Comparison of ENCODE assay signal across 11 mouse cellular contexts in genomic region chr10:99166392-99166791, GRCm38 (mm10). TPM values are rescaled to one million over a fixed set of nuclear protein-coding genes. Genes with fewer than 3 reads are reported as not detected.
DNase-seq lines count a peak whose midpoint lies in the region; ATAC-seq and TF ChIP-seq lines count a peak whose summit lies in the region.
"Had no signal": no experiment of that assay in that cellular context is flagged by ENCODE, and none has a peak within 500 bp of the region (broad histone marks: within the 10 kb centered on the region; RNA-seq: fewer than 3 reads in every experiment).

No protein-coding gene starts in this region.

- H3K9ac ChIP-seq in MEL (ENCODE audit: control insufficient read depth, low read depth, low read length, poor library complexity, severe bottlenecking) = no peak overlapping the region
- H3K9ac ChIP-seq in kidney, embryonic 16.5 days (replicated peaks; ENCODE audit: low read length) = no peak overlapping the region
- H3K9ac ChIP-seq in forebrain, embryonic 11.5 days (ENCODE audit: low read length) = no peak overlapping the region
- H3K9ac ChIP-seq: midbrain, embryonic 12.5 days had no signal

- WGBS in kidney, embryonic 16.5 days = 41% methylated on average over 3 of the region's 3 CpGs
- 84% methylated on average over 3 of the region's 3 CpGs for WGBS in forebrain, embryonic 11.5 days

- no peak for TF ChIP-seq EP300 in MEL (IDR thresholded peaks at IDR 0.05; ENCODE audit: low read depth in 1 of 2, low read length in 2 of 2)

- peak; percentile 30 for DNase-seq in kidney, adult 18-20 months
- DNase-seq in kidney, adult 11 months = no peak
- DNase-seq in 416B (ENCODE audit: low read depth) (peak; percentile 48), MEL (ENCODE audit: low read depth, low spot score) (peak; percentile 11)
- DNase-seq in cerebellum, postnatal 4 days (ENCODE audit: low spot score in 2 of 2) = no peak
- DNase-seq in forebrain, embryonic 11.5 days (ENCODE audit: low spot score) = no peak

- ATAC-seq in kidney, embryonic 16.5 days (ENCODE audit: low FRiP score, low TSS enrichment) = 0 out of 2 replicates have a peak, but pooled peaks have one; percentile 22
- no peak for ATAC-seq in forebrain, embryonic 11.5 days (replicated peaks; ENCODE audit: low FRiP score)

- H3K27ac ChIP-seq in MEL (ENCODE audit: control insufficient read depth, low read depth, low read length) = no peak overlapping the region
- H3K27ac ChIP-seq in kidney, embryonic 16.5 days (ENCODE audit: low read length) = peak overlapping the region; percentile 89
- no peak overlapping the region for H3K27ac ChIP-seq in forebrain, embryonic 11.5 days (ENCODE audit: low read depth, low read length)
- H3K27ac ChIP-seq: midbrain, embryonic 12.5 days had no signal

- TF ChIP-seq POLR2A in MEL (IDR thresholded peaks at IDR 0.05; ENCODE audit: control insufficient read depth in 1 of 2, insufficient read depth in 1 of 2, low read depth in 1 of 2, low read length in 2 of 2, poor library complexity in 1 of 2) = no peak

- no peaks in the 10 kb centered on the region for H3K27me3 ChIP-seq in MEL (ENCODE audit: control insufficient read depth in 1 of 2, insufficient read depth in 2 of 2, low read length in 2 of 2)
- no peaks in the 10 kb centered on the region for H3K27me3 ChIP-seq in kidney, embryonic 16.5 days (ENCODE audit: insufficient read depth, low read length)
- no peaks in the 10 kb centered on the region for H3K27me3 ChIP-seq in forebrain, embryonic 11.5 days (ENCODE audit: control insufficient read depth, insufficient read depth, low read length)
- H3K27me3 ChIP-seq: midbrain, embryonic 12.5 days had no signal

- no peaks in the 10 kb centered on the region for H3K79me2 ChIP-seq in MEL (ENCODE audit: control insufficient read depth, insufficient read depth, low read length, poor library complexity)

- peaks cover 0 to 5% of the 10 kb centered on the region in 2 experiments; a peak in 1 of 4 replicates for H3K4me1 ChIP-seq in MEL (ENCODE audit: control insufficient read depth in 1 of 2, insufficient read depth in 2 of 2, low read length in 2 of 2)
- peaks cover 44% of the 10 kb centered on the region for H3K4me1 ChIP-seq in kidney, embryonic 16.5 days (ENCODE audit: insufficient read depth, low read length)
- H3K4me1 ChIP-seq in forebrain, embryonic 11.5 days (replicated peaks; ENCODE audit: control insufficient read depth, insufficient read depth, low read length) = no peaks in the 10 kb centered on the region; the same call in 1 of the 2 replicates

- no peak overlapping the region for H3K4me2 ChIP-seq in kidney, embryonic 16.5 days (replicated peaks; ENCODE audit: low read depth, low read length)
- H3K4me2 ChIP-seq in forebrain, embryonic 11.5 days (ENCODE audit: low read depth, low read length, severe bottlenecking) = no peak overlapping the region
- H3K4me2 ChIP-seq: midbrain, embryonic 12.5 days had no signal

- no peak overlapping the region for H3K4me3 ChIP-seq in MEL (ENCODE audit: control insufficient read depth in 1 of 2, insufficient read depth in 1 of 2, low read depth in 2 of 2, low read length in 2 of 2)
- H3K4me3 ChIP-seq in kidney, embryonic 16.5 days (ENCODE audit: low read length) = no peak overlapping the region
- H3K4me3 ChIP-seq in forebrain, embryonic 11.5 days (ENCODE audit: low read depth, low read length) = no peak overlapping the region
- H3K4me3 ChIP-seq: midbrain, embryonic 12.5 days had no signal

- TF ChIP-seq CTCF in MEL (IDR thresholded peaks at IDR 0.05 in 2 of 3, conservative IDR thresholded peaks at IDR 0.05 in 1 of 3; ENCODE audit: control insufficient read depth in 1 of 3, insufficient read depth in 1 of 3, low read depth in 2 of 3, low read length in 3 of 3, poor library complexity in 1 of 3, severe bottlenecking in 1 of 3) = peak in 1 of 3 experiments; percentile 5; a peak in 1 of 6 replicates

- TF ChIP-seq RAD21 in MEL (IDR thresholded peaks at IDR 0.05; ENCODE audit: low read depth, low read length) = no peak; the same call in 1 of the 2 replicates

- no peaks in the 10 kb centered on the region for H3K9me3 ChIP-seq in MEL (replicated peaks; ENCODE audit: insufficient read depth, low read length)
- no peaks in the 10 kb centered on the region for H3K9me3 ChIP-seq in kidney, embryonic 16.5 days (ENCODE audit: low read length)
- H3K9me3 ChIP-seq in forebrain, embryonic 11.5 days (ENCODE audit: control insufficient read depth, low read length) = no peaks in the 10 kb centered on the region
- H3K9me3 ChIP-seq: midbrain, embryonic 12.5 days had no signal

- H3K36me3 ChIP-seq in MEL (ENCODE audit: control insufficient read depth in 1 of 2, insufficient read depth in 2 of 2, low read length in 2 of 2) = peaks cover 0 to 2% of the 10 kb centered on the region in 2 experiments; a peak in 2 of 4 replicates
- H3K36me3 ChIP-seq in kidney, embryonic 16.5 days (ENCODE audit: insufficient read depth, low read length) = no peaks in the 10 kb centered on the region
- no peaks in the 10 kb centered on the region for H3K36me3 ChIP-seq in forebrain, embryonic 11.5 days (ENCODE audit: control insufficient read depth, insufficient read depth, low read length)
- H3K36me3 ChIP-seq: midbrain, embryonic 12.5 days had no signal

TF ChIP-seq in MEL, 35 proteins besides CTCF, POLR2A, EP300 and RAD21:
- no peak for TF ChIP-seq CHD1 (IDR thresholded peaks at IDR 0.05; ENCODE audit: low read depth, low read length)

RNA-seq across cellular contexts. Expression of gene Phxr2, which starts 40.3 kb away (rescaled TPM):
- total RNA-seq in MEL (2012; rRNA removed) = not detected in 2 replicates
- not detected for polyA plus RNA-seq in MEL (2012; ENCODE audit: insufficient read depth in 1 of 2, insufficient read length in 2 of 2, low read depth in 1 of 2, low replicate concordance in 2 of 2, missing spikeins in 1 of 2)
- polyA plus RNA-seq in kidney, embryonic 16.5 days (2015; fragmentation: Nextera tagmentation; extraction: Ambion mirVana) = not detected in 2 replicates
- polyA plus RNA-seq in forebrain, embryonic 11.5 days (2014; fragmentation: Nextera tagmentation; extraction: Ambion mirVana) = not detected in 2 replicates
- total RNA-seq: liver, adult 2 months had no signal
- polyA plus RNA-seq: heart, embryonic 16.5 days; liver, adult 2 months; midbrain, embryonic 12.5 days; spleen, adult 2 months had no signal

RNA-seq across cellular contexts. Expression of gene Galnt4, which starts 58.4 kb away (rescaled TPM):
- total RNA-seq in MEL (2012; rRNA removed) = 1.2 and 1.7 TPM in 2 replicates
- polyA plus RNA-seq in MEL (2012; ENCODE audit: insufficient read depth in 1 of 2, insufficient read length in 2 of 2, low read depth in 1 of 2, low replicate concordance in 2 of 2, missing spikeins in 1 of 2) = 1 to 10 TPM in 1 of 2 experiments, not detected in 1; 1.6 TPM
- 12.2 and 13.2 TPM in 2 replicates for polyA plus RNA-seq in kidney, embryonic 16.5 days (2015; fragmentation: Nextera tagmentation; extraction: Ambion mirVana)
- polyA plus RNA-seq in forebrain, embryonic 11.5 days (2014; fragmentation: Nextera tagmentation; extraction: Ambion mirVana) = 4.7 and 5.6 TPM in 2 replicates

RNA-seq across cellular contexts. Expression of gene Poc1b, which starts 59.6 kb away (rescaled TPM):
- total RNA-seq in MEL (2012; rRNA removed) = 3.3 and 5.5 TPM in 2 replicates
- polyA plus RNA-seq in MEL (2012; ENCODE audit: insufficient read depth in 1 of 2, insufficient read length in 2 of 2, low read depth in 1 of 2, low replicate concordance in 2 of 2, missing spikeins in 1 of 2) = 10 to 100 TPM in 1 of 2 experiments, not detected in 1; 15.3 TPM
- polyA plus RNA-seq in kidney, embryonic 16.5 days (2015; fragmentation: Nextera tagmentation; extraction: Ambion mirVana) = 20.6 and 23.9 TPM in 2 replicates
- polyA plus RNA-seq in forebrain, embryonic 11.5 days (2014; fragmentation: Nextera tagmentation; extraction: Ambion mirVana) = 42.7 and 43.7 TPM in 2 replicates

Comparison
In these comparisons a context has a peak if more than half of its experiments do, and no peak if none do; other contexts are left out.
1. DNase-seq: peak in kidney, adult 18-20 months (single experiment), 416B (single experiment) and MEL (single experiment); none in kidney, adult 11 months (single experiment), cerebellum, postnatal 4 days (0 of 2) and forebrain, embryonic 11.5 days (single experiment).